Mouse (Mus musculus): ENCODE results near the gene Tead1. TPM values are rescaled to one million over a fixed set of nuclear protein-coding genes. Genes with fewer than 3 reads are reported as not detected.

Gene Tead1
- polyA plus RNA-seq, 1 experiment = 4.4 TPM

GRCm38 (mm10) chr7:112762870-112763269, 83.8 kb downstream of the Tead1 start:
- 91% methylated on average over 2 of the region's 2 CpGs for WGBS
- Histone ChIP-seq H3K4me3 (ENCODE audit: control insufficient read depth, insufficient read depth, low read length) (no peak overlapping the region), H3K4me1 (replicated peaks; ENCODE audit: control insufficient read depth, insufficient read depth, low read length) (peaks cover 6% of the 10 kb centered on the region; the same call in 1 of the 2 replicates), H3K27me3 (ENCODE audit: control insufficient read depth, insufficient read depth, low read length) (no peaks in the 10 kb centered on the region), H3K27ac (ENCODE audit: control insufficient read depth, insufficient read depth, low read length) (no peak overlapping the region), H3K36me3 (ENCODE audit: control insufficient read depth, insufficient read depth, low read length) (no peaks in the 10 kb centered on the region)
- TF ChIP-seq POLR2A (IDR thresholded peaks at IDR 0.05; ENCODE audit: control insufficient read depth, extremely low read depth, insufficient read depth, low read length, poor library complexity) (no peak), CTCF (IDR thresholded peaks at IDR 0.05; ENCODE audit: borderline replicate concordance, control insufficient read depth, extremely low read depth, insufficient read depth, low read length, poor library complexity) (no peak)
- DNase-seq = no peak

GRCm38 (mm10) chr7:112763513-112763912, 84.4 kb downstream of the Tead1 start:
- no peak for DNase-seq
- H3K4me1 ChIP-seq (replicated peaks; ENCODE audit: control insufficient read depth, insufficient read depth, low read length) = peaks cover 6% of the 10 kb centered on the region; the same call in 1 of the 2 replicates
- WGBS = 72% methylated on average over 3 of the region's 3 CpGs
- no peak overlapping the region for H3K4me3 ChIP-seq (ENCODE audit: control insufficient read depth, insufficient read depth, low read length)
- H3K27me3 ChIP-seq (ENCODE audit: control insufficient read depth, insufficient read depth, low read length) = no peaks in the 10 kb centered on the region
- TF ChIP-seq POLR2A (IDR thresholded peaks at IDR 0.05; ENCODE audit: control insufficient read depth, extremely low read depth, insufficient read depth, low read length, poor library complexity) (no peak), CTCF (IDR thresholded peaks at IDR 0.05; ENCODE audit: borderline replicate concordance, control insufficient read depth, extremely low read depth, insufficient read depth, low read length, poor library complexity) (no peak)
- no peaks in the 10 kb centered on the region for H3K36me3 ChIP-seq (ENCODE audit: control insufficient read depth, insufficient read depth, low read length)
- H3K27ac ChIP-seq (ENCODE audit: control insufficient read depth, insufficient read depth, low read length) = no peak overlapping the region

GRCm38 (mm10) chr7:112764921-112765320, 85.8 kb downstream of the Tead1 start:
- WGBS = 83% methylated on average over 4 of the region's 4 CpGs
- Histone ChIP-seq H3K4me3 (ENCODE audit: control insufficient read depth, insufficient read depth, low read length) (no peak overlapping the region), H3K36me3 (ENCODE audit: control insufficient read depth, insufficient read depth, low read length) (no peaks in the 10 kb centered on the region), H3K4me1 (replicated peaks; ENCODE audit: control insufficient read depth, insufficient read depth, low read length) (peaks cover 6% of the 10 kb centered on the region; the same call in 1 of the 2 replicates), H3K27me3 (ENCODE audit: control insufficient read depth, insufficient read depth, low read length) (no peaks in the 10 kb centered on the region), H3K27ac (ENCODE audit: control insufficient read depth, insufficient read depth, low read length) (no peak overlapping the region)
- DNase-seq = no peak
- TF ChIP-seq POLR2A (IDR thresholded peaks at IDR 0.05; ENCODE audit: control insufficient read depth, extremely low read depth, insufficient read depth, low read length, poor library complexity) (no peak), CTCF (IDR thresholded peaks at IDR 0.05; ENCODE audit: borderline replicate concordance, control insufficient read depth, extremely low read depth, insufficient read depth, low read length, poor library complexity) (no peak)

DNA sequence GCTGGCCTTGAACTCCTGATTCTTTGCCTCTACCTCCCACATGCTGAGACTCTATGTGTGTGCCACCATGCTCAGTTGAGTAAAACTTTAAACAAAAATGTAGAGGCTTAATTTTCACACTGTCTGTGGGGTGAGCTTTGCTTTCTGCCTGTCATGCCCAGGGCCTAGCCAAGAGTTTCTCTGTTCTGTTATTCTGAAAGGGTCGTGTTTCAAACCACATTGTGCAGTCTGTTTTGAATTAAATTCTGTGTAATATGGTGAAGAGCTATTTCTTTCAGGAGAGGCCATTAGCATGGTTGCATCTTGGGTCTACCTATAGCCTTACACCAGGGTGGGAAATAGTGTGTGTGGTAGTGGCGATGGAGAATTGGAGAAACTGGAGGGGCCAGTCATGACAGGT, 90.7 kb downstream of the Tead1 start:
- H3K27me3 ChIP-seq (ENCODE audit: control insufficient read depth, insufficient read depth, low read length) = no peaks in the 10 kb centered on the region
- no peak for DNase-seq
- no peaks in the 10 kb centered on the region for H3K4me1 ChIP-seq (replicated peaks; ENCODE audit: control insufficient read depth, insufficient read depth, low read length)
- no peak overlapping the region for H3K27ac ChIP-seq (ENCODE audit: control insufficient read depth, insufficient read depth, low read length)
- no peak for TF ChIP-seq POLR2A (IDR thresholded peaks at IDR 0.05; ENCODE audit: control insufficient read depth, extremely low read depth, insufficient read depth, low read length, poor library complexity)
- TF ChIP-seq CTCF (IDR thresholded peaks at IDR 0.05; ENCODE audit: borderline replicate concordance, control insufficient read depth, extremely low read depth, insufficient read depth, low read length, poor library complexity) = no peak
- no peaks in the 10 kb centered on the region for H3K36me3 ChIP-seq (ENCODE audit: control insufficient read depth, insufficient read depth, low read length)
- H3K4me3 ChIP-seq (ENCODE audit: control insufficient read depth, insufficient read depth, low read length) = no peak overlapping the region
- 87% methylated on average over 2 of the region's 2 CpGs for WGBS

DNA sequence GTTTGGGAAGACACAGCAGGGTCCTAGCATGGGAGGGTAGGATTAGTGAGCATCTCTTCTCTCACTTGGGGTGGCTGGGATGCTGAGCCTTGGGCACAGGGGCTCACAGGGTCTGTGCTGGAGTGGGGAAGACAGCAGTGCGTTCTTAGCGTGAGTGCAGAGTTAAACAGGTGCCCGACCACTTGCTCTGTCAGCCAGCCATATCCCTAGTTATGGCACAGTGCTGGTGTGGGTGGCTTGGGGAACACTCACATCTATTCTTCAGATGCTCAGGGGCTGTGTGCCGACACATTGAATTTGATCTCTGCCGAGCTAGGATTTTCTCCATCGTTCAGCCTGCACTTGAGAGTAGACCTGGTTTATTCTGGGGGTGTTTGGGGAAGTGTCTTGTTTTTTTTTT, 92.3 kb downstream of the Tead1 start:
- WGBS = 93% methylated on average over 6 of the region's 6 CpGs
- H3K27ac ChIP-seq (ENCODE audit: control insufficient read depth, insufficient read depth, low read length) = no peak overlapping the region
- TF ChIP-seq POLR2A (IDR thresholded peaks at IDR 0.05; ENCODE audit: control insufficient read depth, extremely low read depth, insufficient read depth, low read length, poor library complexity) (no peak), CTCF (IDR thresholded peaks at IDR 0.05; ENCODE audit: borderline replicate concordance, control insufficient read depth, extremely low read depth, insufficient read depth, low read length, poor library complexity) (no peak)
- no peaks in the 10 kb centered on the region for H3K27me3 ChIP-seq (ENCODE audit: control insufficient read depth, insufficient read depth, low read length)
- no peaks in the 10 kb centered on the region for H3K4me1 ChIP-seq (replicated peaks; ENCODE audit: control insufficient read depth, insufficient read depth, low read length)
- H3K4me3 ChIP-seq (ENCODE audit: control insufficient read depth, insufficient read depth, low read length) = no peak overlapping the region
- H3K36me3 ChIP-seq (ENCODE audit: control insufficient read depth, insufficient read depth, low read length) = no peaks in the 10 kb centered on the region
- DNase-seq = no peak

GRCm38 (mm10) chr7:112772777-112773176, 93.7 kb downstream of the Tead1 start:
- TF ChIP-seq POLR2A (IDR thresholded peaks at IDR 0.05; ENCODE audit: control insufficient read depth, extremely low read depth, insufficient read depth, low read length, poor library complexity) (no peak), CTCF (IDR thresholded peaks at IDR 0.05; ENCODE audit: borderline replicate concordance, control insufficient read depth, extremely low read depth, insufficient read depth, low read length, poor library complexity) (no peak)
- Histone ChIP-seq H3K36me3 (ENCODE audit: control insufficient read depth, insufficient read depth, low read length) (no peaks in the 10 kb centered on the region), H3K27ac (ENCODE audit: control insufficient read depth, insufficient read depth, low read length) (no peak overlapping the region), H3K4me1 (replicated peaks; ENCODE audit: control insufficient read depth, insufficient read depth, low read length) (no peaks in the 10 kb centered on the region), H3K27me3 (ENCODE audit: control insufficient read depth, insufficient read depth, low read length) (no peaks in the 10 kb centered on the region), H3K4me3 (ENCODE audit: control insufficient read depth, insufficient read depth, low read length) (no peak overlapping the region)
- WGBS = 24% methylated on average over 6 of the region's 6 CpGs
- DNase-seq = no peak

DNA sequence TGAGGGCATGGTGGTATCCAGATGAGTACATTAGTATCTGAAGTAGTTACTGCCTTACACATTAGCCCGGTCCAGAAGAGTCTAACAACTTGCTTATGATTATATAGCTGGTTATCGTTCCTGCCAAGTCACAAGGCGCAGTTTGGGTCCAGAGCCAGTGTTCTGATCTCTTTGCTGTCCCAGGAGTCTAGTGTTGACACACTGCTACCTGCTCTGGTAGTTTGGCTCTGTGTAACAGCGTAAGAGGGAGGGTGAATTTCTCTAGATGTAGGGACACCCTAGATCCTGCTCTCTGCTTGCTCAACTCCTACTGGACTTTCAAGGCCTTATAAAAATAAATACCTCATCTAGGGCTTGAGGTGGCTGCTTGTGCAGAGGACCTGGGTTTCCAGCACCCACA, 94.5 kb downstream of the Tead1 start:
- H3K27ac ChIP-seq (ENCODE audit: control insufficient read depth, insufficient read depth, low read length) = no peak overlapping the region
- H3K4me1 ChIP-seq (replicated peaks; ENCODE audit: control insufficient read depth, insufficient read depth, low read length) = no peaks in the 10 kb centered on the region
- H3K4me3 ChIP-seq (ENCODE audit: control insufficient read depth, insufficient read depth, low read length) = no peak overlapping the region
- no peaks in the 10 kb centered on the region for H3K27me3 ChIP-seq (ENCODE audit: control insufficient read depth, insufficient read depth, low read length)
- no peak for DNase-seq
- TF ChIP-seq CTCF (IDR thresholded peaks at IDR 0.05; ENCODE audit: borderline replicate concordance, control insufficient read depth, extremely low read depth, insufficient read depth, low read length, poor library complexity) = no peak
- TF ChIP-seq POLR2A (IDR thresholded peaks at IDR 0.05; ENCODE audit: control insufficient read depth, extremely low read depth, insufficient read depth, low read length, poor library complexity) = no peak
- H3K36me3 ChIP-seq (ENCODE audit: control insufficient read depth, insufficient read depth, low read length) = no peaks in the 10 kb centered on the region
- WGBS = 91% methylated on average over 4 of the region's 4 CpGs
